Mouse (Mus musculus): ENCODE measurements around the gene Bsn.

Bsn gene

GRCm38 (mm10) chr9:108126436-108127180 is 63.6 kb downstream of the Bsn start:
- no peak for DNase-seq (ENCODE audit: low read depth, low spot score)

GRCm38 (mm10) chr9:108125731-108126130 is 64.5 kb downstream of the Bsn start:
- no peak for DNase-seq (ENCODE audit: low read depth, low spot score)

GRCm38 (mm10) chr9:108123916-108124315 is 66.3 kb downstream of the Bsn start:
- no peak for DNase-seq (ENCODE audit: low read depth, low spot score)

GRCm38 (mm10) chr9:108121170-108121969 is 68.8 kb downstream of the Bsn start:
- no peak for DNase-seq (ENCODE audit: low read depth, low spot score)

GRCm38 (mm10) chr9:108120671-108121070 is 69.5 kb downstream of the Bsn start:
- DNase-seq (ENCODE audit: low read depth, low spot score), result no peak

- no peak for DNase-seq (ENCODE audit: low read depth, low spot score)
These were observed 70.2 kb downstream of the Bsn start for GRCm38 (mm10) chr9:108119891-108120411.

GRCm38 (mm10) chr9:108117143-108117542 is 73.0 kb downstream of the Bsn start:
- no peak for DNase-seq (ENCODE audit: low read depth, low spot score)

- DNase-seq (ENCODE audit: low read depth, low spot score), result no peak
These were observed 74.7 kb downstream of the Bsn start for GRCm38 (mm10) chr9:108115290-108116077.

- DNase-seq (ENCODE audit: low read depth, low spot score), result no peak
These were observed 77.4 kb downstream of the Bsn start for GRCm38 (mm10) chr9:108112719-108113340.

- DNase-seq (ENCODE audit: low read depth, low spot score), result no peak
These were observed 78.5 kb downstream of the Bsn start for GRCm38 (mm10) chr9:108111593-108112121.

GRCm38 (mm10) chr9:108111101-108111592 is 79.0 kb downstream of the Bsn start:
- no peak for DNase-seq (ENCODE audit: low read depth, low spot score)

GRCm38 (mm10) chr9:108110160-108110559 is 80.0 kb downstream of the Bsn start:
- no peak for DNase-seq (ENCODE audit: low read depth, low spot score)

GRCm38 (mm10) chr9:108107867-108108266 is 82.3 kb downstream of the Bsn start:
- no peak for DNase-seq (ENCODE audit: low read depth, low spot score)

GRCm38 (mm10) chr9:108106090-108106489 is 84.1 kb downstream of the Bsn start:
- peak; percentile 46 for DNase-seq (ENCODE audit: low read depth, low spot score)

- no peak for DNase-seq (ENCODE audit: low read depth, low spot score)
These were observed 84.7 kb downstream of the Bsn start for GRCm38 (mm10) chr9:108105549-108105863.

- DNase-seq (ENCODE audit: low read depth, low spot score), result peak; percentile 77
These were observed 85.2 kb downstream of the Bsn start for GRCm38 (mm10) chr9:108104766-108105548.

- DNase-seq (ENCODE audit: low read depth, low spot score), result no peak
These were observed 90.6 kb downstream of the Bsn start for GRCm38 (mm10) chr9:108099619-108100018.

GRCm38 (mm10) chr9:108095949-108096712 is 94.1 kb downstream of the Bsn start:
- no peak for DNase-seq (ENCODE audit: low read depth, low spot score)

GRCm38 (mm10) chr9:108095518-108095917 is 94.7 kb downstream of the Bsn start:
- DNase-seq (ENCODE audit: low read depth, low spot score), result peak; percentile 78

GRCm38 (mm10) chr9:108094998-108095411 is 95.2 kb downstream of the Bsn start:
- DNase-seq (ENCODE audit: low read depth, low spot score), result no peak

Data from ES-CJ7 (cell line).